Mouse (Mus musculus): ENCODE measurements around the gene Zscan5b. TPM values are rescaled to one million over a fixed set of nuclear protein-coding genes. Genes with fewer than 3 reads are reported as not detected.

Gene Zscan5b
- polyA plus RNA-seq, 1 experiment: 2.5 TPM

DNA sequence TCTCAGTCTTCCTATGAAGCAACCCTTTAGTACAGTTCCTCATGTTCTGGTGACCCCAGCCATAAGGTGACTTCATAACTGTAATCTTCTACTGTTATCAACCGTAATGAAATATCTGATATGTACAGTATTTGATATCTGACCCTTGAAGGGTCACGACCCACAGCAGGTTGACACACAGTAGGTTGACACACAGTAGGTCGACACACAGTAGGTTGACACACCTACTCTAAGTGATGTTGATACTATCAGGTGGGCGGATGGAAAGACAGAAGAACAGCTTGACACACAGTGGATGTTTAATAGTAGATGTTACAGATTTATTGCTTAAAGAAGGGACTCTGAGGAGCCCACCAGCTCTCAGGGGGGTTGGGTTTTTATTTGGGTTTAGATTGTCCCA, 40.9 kb downstream of the Zscan5b start:
- Histone ChIP-seq H3K27me3 (ENCODE audit: control insufficient read depth, insufficient read depth, low read length) (no peaks in the 10 kb centered on the region), H3K4me1 (ENCODE audit: control insufficient read depth, insufficient read depth, low read length) (no peaks in the 10 kb centered on the region), H3K4me3 (ENCODE audit: control insufficient read depth, low read depth, low read length) (no peak overlapping the region), H3K36me3 (ENCODE audit: control insufficient read depth, insufficient read depth, low read length) (no peaks in the 10 kb centered on the region), H3K27ac (ENCODE audit: control insufficient read depth, insufficient read depth, low read depth, low read length) (no peak overlapping the region)
- TF ChIP-seq POLR2A (IDR thresholded peaks at IDR 0.05; ENCODE audit: control insufficient read depth, low read depth, low read length) (no peak), CTCF (IDR thresholded peaks at IDR 0.05; ENCODE audit: control insufficient read depth, insufficient read depth, insufficient replicate concordance, low read depth, low read length) (no peak)

DNA sequence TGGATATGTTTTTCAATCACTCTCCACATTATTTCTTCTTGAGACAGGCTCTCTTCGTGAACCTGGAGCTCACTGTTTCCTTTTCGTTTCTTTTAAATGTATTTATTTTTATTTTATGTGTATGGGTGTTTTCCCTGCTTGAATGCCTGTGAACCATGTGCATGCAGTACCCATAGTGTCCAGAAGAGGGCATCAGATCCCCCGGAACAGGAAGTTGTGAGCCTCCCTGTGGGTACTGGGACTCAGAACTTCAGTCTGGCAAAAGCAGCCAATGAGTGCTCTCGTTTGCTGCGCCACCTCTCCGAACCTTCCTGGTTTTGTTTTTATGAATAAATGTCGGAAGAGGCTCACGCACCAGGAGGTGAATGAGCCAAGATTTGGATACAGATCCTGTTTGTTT, 43.6 kb downstream of the Zscan5b start:
- no peak for TF ChIP-seq POLR2A (IDR thresholded peaks at IDR 0.05; ENCODE audit: control insufficient read depth, low read depth, low read length)
- peak; percentile 80; the same call in 1 of the 2 replicates for TF ChIP-seq CTCF (IDR thresholded peaks at IDR 0.05; ENCODE audit: control insufficient read depth, insufficient read depth, insufficient replicate concordance, low read depth, low read length)
- no peaks in the 10 kb centered on the region for H3K36me3 ChIP-seq (ENCODE audit: control insufficient read depth, insufficient read depth, low read length)
- H3K4me1 ChIP-seq (ENCODE audit: control insufficient read depth, insufficient read depth, low read length): no peaks in the 10 kb centered on the region
- no peak overlapping the region for H3K4me3 ChIP-seq (ENCODE audit: control insufficient read depth, low read depth, low read length)
- no peaks in the 10 kb centered on the region for H3K27me3 ChIP-seq (ENCODE audit: control insufficient read depth, insufficient read depth, low read length)
- no peak overlapping the region for H3K27ac ChIP-seq (ENCODE audit: control insufficient read depth, insufficient read depth, low read depth, low read length)

DNA sequence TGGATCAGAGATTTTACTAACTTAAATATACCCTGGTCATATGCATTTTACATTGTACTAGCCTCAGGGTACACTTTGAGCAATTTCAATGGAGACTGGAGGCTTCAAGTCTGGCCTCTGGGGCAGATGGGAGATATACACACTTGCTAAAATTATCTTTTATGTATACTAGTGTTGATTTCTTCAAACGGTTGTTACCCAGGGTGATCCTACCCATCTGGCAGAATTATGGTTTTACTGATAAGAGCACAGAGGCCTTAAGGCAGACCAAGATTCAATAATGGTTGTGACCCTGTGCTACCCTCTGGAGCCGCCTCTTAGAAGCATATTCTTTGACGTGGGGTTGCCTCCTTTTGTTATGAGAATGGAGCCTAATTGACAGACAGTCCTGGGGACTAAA, 55.8 kb downstream of the Zscan5b start:
- Histone ChIP-seq H3K27me3 (ENCODE audit: control insufficient read depth, insufficient read depth, low read length) (no peaks in the 10 kb centered on the region), H3K4me3 (ENCODE audit: control insufficient read depth, low read depth, low read length) (no peak overlapping the region), H3K4me1 (ENCODE audit: control insufficient read depth, insufficient read depth, low read length) (peaks cover 2% of the 10 kb centered on the region), H3K27ac (ENCODE audit: control insufficient read depth, insufficient read depth, low read depth, low read length) (no peak overlapping the region), H3K36me3 (ENCODE audit: control insufficient read depth, insufficient read depth, low read length) (no peaks in the 10 kb centered on the region)
- TF ChIP-seq POLR2A (IDR thresholded peaks at IDR 0.05; ENCODE audit: control insufficient read depth, low read depth, low read length) (no peak), CTCF (IDR thresholded peaks at IDR 0.05; ENCODE audit: control insufficient read depth, insufficient read depth, insufficient replicate concordance, low read depth, low read length) (no peak)

DNA sequence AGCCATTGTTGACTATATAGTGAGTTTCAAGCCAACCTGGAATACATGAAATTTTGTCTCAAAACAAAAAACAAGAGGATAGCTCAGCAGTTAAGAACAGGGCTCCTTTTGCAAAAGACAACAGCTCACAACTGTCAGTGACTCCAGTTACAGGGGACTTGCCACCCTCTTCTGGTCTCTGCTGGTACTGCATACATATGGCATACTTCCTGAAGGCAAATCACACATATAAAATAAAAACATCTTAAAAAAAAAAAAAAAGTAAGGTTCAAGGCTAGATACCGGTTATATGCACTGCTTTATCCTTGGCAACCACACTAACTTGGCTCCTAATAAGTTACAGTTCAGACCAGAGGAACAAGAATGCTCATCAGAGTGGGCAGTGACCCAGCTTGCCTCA, 60.7 kb downstream of the Zscan5b start:
- no peak overlapping the region for H3K4me3 ChIP-seq (ENCODE audit: control insufficient read depth, low read depth, low read length)
- no peaks in the 10 kb centered on the region for H3K27me3 ChIP-seq (ENCODE audit: control insufficient read depth, insufficient read depth, low read length)
- peaks cover 11% of the 10 kb centered on the region for H3K4me1 ChIP-seq (ENCODE audit: control insufficient read depth, insufficient read depth, low read length)
- H3K36me3 ChIP-seq (ENCODE audit: control insufficient read depth, insufficient read depth, low read length): no peaks in the 10 kb centered on the region
- no peak overlapping the region for H3K27ac ChIP-seq (ENCODE audit: control insufficient read depth, insufficient read depth, low read depth, low read length)
- no peak for TF ChIP-seq POLR2A (IDR thresholded peaks at IDR 0.05; ENCODE audit: control insufficient read depth, low read depth, low read length)
- TF ChIP-seq CTCF (IDR thresholded peaks at IDR 0.05; ENCODE audit: control insufficient read depth, insufficient read depth, insufficient replicate concordance, low read depth, low read length): no peak

DNA sequence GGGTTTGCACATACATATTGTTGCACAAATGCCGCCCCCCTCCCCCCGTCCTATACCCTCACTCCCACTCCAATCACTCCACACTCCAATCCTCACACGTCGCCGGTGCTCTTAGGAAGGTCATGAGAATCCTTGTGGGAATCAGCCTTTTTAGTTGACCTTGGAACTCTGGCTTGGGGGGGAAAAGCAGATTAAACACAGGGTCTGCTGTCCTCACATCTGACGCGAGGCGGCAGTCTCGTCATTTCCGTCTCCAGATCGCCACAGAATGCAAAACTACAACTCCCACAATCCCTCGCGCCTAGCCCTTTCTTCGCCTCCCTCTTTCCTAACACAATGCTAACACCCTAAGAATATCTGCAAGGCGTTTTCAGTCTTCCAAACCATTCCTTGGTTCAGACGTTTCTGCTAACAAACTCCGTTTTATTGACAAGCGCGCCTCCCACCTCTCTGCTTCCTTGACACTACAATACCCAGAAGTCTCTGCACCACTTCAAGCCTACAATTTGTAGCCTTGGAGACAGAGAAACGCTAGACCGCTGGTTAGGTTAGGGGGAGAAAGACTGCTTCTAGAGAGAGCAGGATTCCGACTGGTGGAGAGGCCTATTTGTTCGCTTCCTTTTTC, 61.5 kb downstream of the Zscan5b start:
- Histone ChIP-seq H3K4me3 (ENCODE audit: control insufficient read depth, low read depth, low read length) (peak overlapping the region; percentile 85), H3K36me3 (ENCODE audit: control insufficient read depth, insufficient read depth, low read length) (no peaks in the 10 kb centered on the region), H3K4me1 (ENCODE audit: control insufficient read depth, insufficient read depth, low read length) (peaks cover 12% of the 10 kb centered on the region), H3K27ac (ENCODE audit: control insufficient read depth, insufficient read depth, low read depth, low read length) (peak overlapping the region; percentile 92), H3K27me3 (ENCODE audit: control insufficient read depth, insufficient read depth, low read length) (no peaks in the 10 kb centered on the region)
- TF ChIP-seq POLR2A (IDR thresholded peaks at IDR 0.05; ENCODE audit: control insufficient read depth, low read depth, low read length) (peak; percentile 46), CTCF (IDR thresholded peaks at IDR 0.05; ENCODE audit: control insufficient read depth, insufficient read depth, insufficient replicate concordance, low read depth, low read length) (peak; percentile 48; the same call in 1 of the 2 replicates)

DNA sequence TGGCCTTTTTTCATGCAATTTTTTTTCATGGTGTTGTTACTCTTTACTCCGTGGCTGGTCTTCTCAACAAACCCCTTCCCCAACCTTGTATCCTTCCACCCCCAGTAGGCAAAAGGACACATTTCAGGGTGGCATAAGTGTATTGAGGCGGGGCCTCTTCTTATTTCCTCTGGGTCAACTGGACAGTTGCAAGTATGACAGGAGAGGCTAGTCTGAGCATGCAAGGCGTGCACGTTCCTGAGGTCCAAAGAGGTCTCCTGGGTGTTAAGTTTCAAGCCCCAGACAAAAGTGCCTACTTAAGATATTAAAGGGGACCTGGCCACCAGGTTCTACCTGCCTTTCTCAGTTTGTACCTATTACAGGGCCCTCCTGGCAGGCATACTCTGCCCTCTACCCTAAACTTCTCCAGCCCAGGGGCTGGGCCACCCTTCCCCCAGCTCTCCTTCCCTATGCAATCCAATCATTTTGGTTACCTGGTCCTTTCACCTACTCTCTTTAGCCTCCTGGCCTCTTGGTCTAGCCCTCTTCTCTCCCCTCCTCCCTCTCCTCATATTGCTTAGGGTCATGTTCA, 62.4 kb downstream of the Zscan5b start:
- TF ChIP-seq CTCF (IDR thresholded peaks at IDR 0.05; ENCODE audit: control insufficient read depth, insufficient read depth, insufficient replicate concordance, low read depth, low read length) (no peak), POLR2A (IDR thresholded peaks at IDR 0.05; ENCODE audit: control insufficient read depth, low read depth, low read length) (no peak)
- peaks cover 12% of the 10 kb centered on the region for H3K4me1 ChIP-seq (ENCODE audit: control insufficient read depth, insufficient read depth, low read length)
- no peaks in the 10 kb centered on the region for H3K36me3 ChIP-seq (ENCODE audit: control insufficient read depth, insufficient read depth, low read length)
- no peak overlapping the region for H3K27ac ChIP-seq (ENCODE audit: control insufficient read depth, insufficient read depth, low read depth, low read length)
- no peaks in the 10 kb centered on the region for H3K27me3 ChIP-seq (ENCODE audit: control insufficient read depth, insufficient read depth, low read length)
- no peak overlapping the region for H3K4me3 ChIP-seq (ENCODE audit: control insufficient read depth, low read depth, low read length)

DNA sequence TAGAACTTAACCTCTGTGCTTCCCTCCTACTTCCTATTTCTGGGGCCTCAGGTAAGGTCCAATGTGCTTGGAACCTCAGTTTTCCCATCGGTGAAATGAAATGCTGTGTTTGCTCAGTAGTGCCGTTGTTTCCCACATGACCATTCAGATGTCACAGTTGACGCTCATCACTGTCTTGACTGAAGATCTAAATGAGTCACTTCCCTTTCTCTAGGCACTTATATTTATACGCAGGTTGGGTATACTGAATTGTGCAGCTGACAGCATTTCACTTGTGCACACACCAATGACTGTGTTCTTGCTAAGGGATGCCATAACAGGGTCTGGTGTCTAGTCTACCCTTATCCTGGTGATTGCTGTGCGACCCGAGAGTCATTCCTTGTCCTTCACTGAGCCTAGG, 63.3 kb downstream of the Zscan5b start:
- no peak overlapping the region for H3K27ac ChIP-seq (ENCODE audit: control insufficient read depth, insufficient read depth, low read depth, low read length)
- no peak overlapping the region for H3K4me3 ChIP-seq (ENCODE audit: control insufficient read depth, low read depth, low read length)

More for the DNA sequence above, 63.3 kb downstream of the Zscan5b start:
- no peak for TF ChIP-seq POLR2A (IDR thresholded peaks at IDR 0.05; ENCODE audit: control insufficient read depth, low read depth, low read length)
- no peak for TF ChIP-seq CTCF (IDR thresholded peaks at IDR 0.05; ENCODE audit: control insufficient read depth, insufficient read depth, insufficient replicate concordance, low read depth, low read length)
- Histone ChIP-seq H3K36me3 (ENCODE audit: control insufficient read depth, insufficient read depth, low read length) (no peaks in the 10 kb centered on the region), H3K4me1 (ENCODE audit: control insufficient read depth, insufficient read depth, low read length) (peaks cover 12% of the 10 kb centered on the region), H3K27me3 (ENCODE audit: control insufficient read depth, insufficient read depth, low read length) (no peaks in the 10 kb centered on the region)

Measured in testis, adult 2 months (tissue).